Mouse (Mus musculus) lung, embryonic 14.5 days (tissue): ENCODE results near the gene Sag. TPM values are rescaled to one million over a fixed set of nuclear protein-coding genes. Genes with fewer than 3 reads are reported as not detected.

ENCODE experiments used
- ATAC-seq: fragments of 200-750 bp; cut with Nextera tagmentation; 2 replicates; pipeline ENCODE4 v1.8.0; 2017; ENCODE audit warnings: mild to moderate bottlenecking, moderate TSS enrichment, moderate library complexity; ENCODE audit not compliant: insufficient read depth
- DNase-seq: peaks from one replicate; pipeline ENCODE4 v3.0.0-alpha.2; 2015
- H3K27ac ChIP-seq: fragments of 300-500 bp; sonication (generic); 2 replicates; pipeline ENCODE4 v1.5.1; 2014; ENCODE audit warnings: low read depth, mild to moderate bottlenecking, moderate library complexity
- H3K27me3 ChIP-seq: fragments of 300-500 bp; sonication (generic); 2 replicates; pipeline ENCODE4 v1.6.1; 2014; ENCODE audit warnings: low read length, control low read depth; ENCODE audit not compliant: insufficient read depth
- H3K36me3 ChIP-seq: fragments of 300-500 bp; sonication (generic); 2 replicates; pipeline ENCODE4 v1.6.1; 2014; ENCODE audit warnings: control low read depth; ENCODE audit not compliant: insufficient read depth
- H3K4me1 ChIP-seq: fragments of 300-500 bp; sonication (generic); 2 replicates; pipeline ENCODE4 v1.6.1; 2014; ENCODE audit warnings: antibody characterized with exemption, control low read depth; ENCODE audit not compliant: insufficient read depth
- H3K4me2 ChIP-seq: fragments of 300-500 bp; sonication (generic); 2 replicates; pipeline ENCODE4 v1.6.1; 2014; ENCODE audit warnings: mild to moderate bottlenecking
- H3K4me3 ChIP-seq: fragments of 300-500 bp; sonication (generic); 2 replicates; pipeline ENCODE4 v1.5.1; 2014; ENCODE audit warnings: low read depth, low read length
- H3K9ac ChIP-seq: fragments of 300-500 bp; sonication (generic); 2 replicates; pipeline ENCODE4 v1.6.1; 2014
- H3K9me3 ChIP-seq: fragments of 300-500 bp; sonication (generic); 2 replicates; pipeline ENCODE4 v1.6.1; 2016; ENCODE audit warnings: low read depth, low read length, control low read depth
- CTCF ChIP-seq: IDR thresholded peaks from 2 replicates; pipeline ENCODE4 v1.5.1; 2016; ENCODE audit warnings: antibody characterized with exemption, low read depth
- WGBS: fragments of 180-500 bp; shearing (Covaris S2); extraction: QIAGEN DNeasy Blood & Tissue Kit; methylation state at CpG from one replicate; pipeline ENCODE4 v1.1.7; 2014; 5-methylcytosine and 5-hydroxymethylcytosine counted together
- polyA plus RNA-seq: library from polyadenylated mRNA; unstranded; fragments of >200 nt; fragmentation: Nextera tagmentation; extraction: Ambion mirVana; gene quantifications from 2 replicates; pipeline ENCODE4 v1.2.1, GENCODE M21; 2014

Gene Sag
- polyA plus RNA-seq, 1 experiment from 2014 or later: 2.0 TPM

DNA sequence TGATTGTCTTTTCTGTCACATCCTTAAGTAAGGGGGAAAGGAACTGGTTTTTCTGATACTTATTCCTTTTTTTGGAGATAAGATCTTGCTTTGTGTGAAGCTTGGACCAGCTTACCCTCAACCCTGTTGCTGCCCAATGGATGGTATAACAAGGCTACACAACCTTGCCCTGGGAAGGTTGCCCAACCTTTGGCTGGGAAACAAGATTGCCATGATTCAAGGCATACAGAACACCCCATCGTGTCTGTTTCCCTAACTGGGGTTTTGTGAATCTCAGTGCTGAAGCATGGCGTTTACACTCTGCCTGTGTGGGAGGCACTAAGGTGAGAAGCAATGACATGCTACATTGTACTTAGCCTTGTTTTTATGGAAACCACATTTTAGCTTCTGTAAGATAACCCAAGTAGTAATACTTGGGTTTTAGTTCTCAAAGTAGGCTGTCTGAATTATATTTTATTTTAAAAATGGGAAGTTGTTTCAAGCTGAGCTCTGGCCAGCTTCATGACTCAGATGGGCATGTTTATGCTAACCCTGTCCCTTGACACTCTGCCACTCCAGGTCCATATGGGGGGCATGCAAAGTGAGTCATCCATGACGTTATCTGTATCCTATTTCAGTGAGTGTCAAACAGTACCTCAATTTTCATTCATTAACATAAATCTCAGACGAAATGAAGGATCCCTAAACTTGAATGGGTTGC, 10.9 kb upstream of the Sag start:
- H3K36me3 ChIP-seq: peaks cover 58% of the 10 kb centered on the region
- H3K4me2 ChIP-seq: no peak overlapping the region
- no peak overlapping the region for H3K27ac ChIP-seq
- no peak overlapping the region for H3K9ac ChIP-seq
- no peak overlapping the region for H3K4me3 ChIP-seq
- H3K9me3 ChIP-seq: no peaks in the 10 kb centered on the region
- no peaks in the 10 kb centered on the region for H3K4me1 ChIP-seq
- DNase-seq (no peak), ATAC-seq (no peak)
- WGBS: 80% methylated on average over 4 of the region's 4 CpGs
- H3K27me3 ChIP-seq: no peaks in the 10 kb centered on the region
- no peak for TF ChIP-seq CTCF

- no peaks in the 10 kb centered on the region for H3K9me3 ChIP-seq
- no peaks in the 10 kb centered on the region for H3K27me3 ChIP-seq
- 92% methylated on average over 6 of the region's 6 CpGs for WGBS
- no peak overlapping the region for H3K4me3 ChIP-seq
- H3K9ac ChIP-seq: no peak overlapping the region
- H3K4me2 ChIP-seq: no peak overlapping the region
- no peak for DNase-seq
- no peak overlapping the region for H3K27ac ChIP-seq
- no peak for ATAC-seq
- TF ChIP-seq CTCF: no peak
- H3K36me3 ChIP-seq: peaks cover 55% of the 10 kb centered on the region
- H3K4me1 ChIP-seq: no peaks in the 10 kb centered on the region
Observed at GRCm38 (mm10) chr1:87793138-87793449, 10.4 kb upstream of the Sag start.

- no peak overlapping the region for H3K4me3 ChIP-seq
- H3K4me2 ChIP-seq: no peak overlapping the region
- no peaks in the 10 kb centered on the region for H3K9me3 ChIP-seq
- H3K27ac ChIP-seq: no peak overlapping the region
- peaks cover 18% of the 10 kb centered on the region; the same call in 1 of the 2 replicates for H3K36me3 ChIP-seq
- no peaks in the 10 kb centered on the region for H3K27me3 ChIP-seq
- WGBS: 58% methylated on average over 1 of the region's 1 CpGs
- no peak overlapping the region for H3K9ac ChIP-seq
- no peaks in the 10 kb centered on the region for H3K4me1 ChIP-seq
- ATAC-seq: no peak
- TF ChIP-seq CTCF: no peak
- DNase-seq: no peak
Observed at GRCm38 (mm10) chr1:87797702-87798101, 5.8 kb upstream of the Sag start.

GRCm38 (mm10) chr1:87798306-87798705, 5.2 kb upstream of the Sag start:
- H3K4me2 ChIP-seq: no peak overlapping the region
- no peak overlapping the region for H3K27ac ChIP-seq
- WGBS: 88% methylated on average over 2 of the region's 2 CpGs
- no peak overlapping the region for H3K4me3 ChIP-seq
- TF ChIP-seq CTCF: no peak
- no peak for ATAC-seq
- H3K36me3 ChIP-seq: peaks cover 12% of the 10 kb centered on the region; the same call in 1 of the 2 replicates
- H3K9me3 ChIP-seq: no peaks in the 10 kb centered on the region
- no peaks in the 10 kb centered on the region for H3K27me3 ChIP-seq
- no peak overlapping the region for H3K9ac ChIP-seq
- no peaks in the 10 kb centered on the region for H3K4me1 ChIP-seq
- DNase-seq: no peak

GRCm38 (mm10) chr1:87807751-87808150, 4.3 kb downstream of the Sag start:
- no peak for ATAC-seq
- 81% methylated on average over 1 of the region's 1 CpGs for WGBS

DNA sequence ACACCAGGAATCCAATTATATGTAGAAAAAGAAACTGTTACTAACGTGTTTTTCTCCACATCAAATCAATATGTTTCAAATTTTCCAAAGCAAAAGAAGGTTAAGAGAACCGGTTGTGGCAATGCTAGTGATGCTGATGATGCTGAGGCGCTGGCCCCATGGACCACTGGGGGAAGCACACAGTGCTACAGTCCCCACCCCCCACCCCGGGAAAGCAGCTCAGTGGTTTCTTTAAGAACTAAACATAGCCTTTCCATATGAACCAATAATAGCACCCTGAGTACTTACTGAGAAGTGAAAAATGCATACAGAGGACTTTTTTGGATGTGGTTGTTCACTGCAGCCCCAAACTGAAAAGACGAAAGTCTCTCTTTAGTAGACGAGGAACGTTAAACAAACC, 7.9 kb downstream of the Sag start:
- TF ChIP-seq CTCF: no peak
- no peaks in the 10 kb centered on the region for H3K27me3 ChIP-seq
- H3K9me3 ChIP-seq: no peaks in the 10 kb centered on the region
- ATAC-seq: no peak
- H3K4me3 ChIP-seq: no peak overlapping the region
- no peaks in the 10 kb centered on the region for H3K36me3 ChIP-seq
- DNase-seq: no peak
- no peak overlapping the region for H3K27ac ChIP-seq
- no peaks in the 10 kb centered on the region for H3K4me1 ChIP-seq
- H3K9ac ChIP-seq: no peak overlapping the region
- no peak overlapping the region for H3K4me2 ChIP-seq
- WGBS: 88% methylated on average over 7 of the region's 7 CpGs

More at GRCm38 (mm10) chr1:87807751-87808150, 4.3 kb downstream of the Sag start:
- H3K9ac ChIP-seq: no peak overlapping the region
- no peak overlapping the region for H3K4me3 ChIP-seq
- H3K4me2 ChIP-seq: no peak overlapping the region
- H3K4me1 ChIP-seq: no peaks in the 10 kb centered on the region
- no peak overlapping the region for H3K27ac ChIP-seq
- no peaks in the 10 kb centered on the region for H3K27me3 ChIP-seq
- no peak for TF ChIP-seq CTCF
- no peak for DNase-seq
- no peaks in the 10 kb centered on the region for H3K36me3 ChIP-seq
- H3K9me3 ChIP-seq: no peaks in the 10 kb centered on the region

DNA sequence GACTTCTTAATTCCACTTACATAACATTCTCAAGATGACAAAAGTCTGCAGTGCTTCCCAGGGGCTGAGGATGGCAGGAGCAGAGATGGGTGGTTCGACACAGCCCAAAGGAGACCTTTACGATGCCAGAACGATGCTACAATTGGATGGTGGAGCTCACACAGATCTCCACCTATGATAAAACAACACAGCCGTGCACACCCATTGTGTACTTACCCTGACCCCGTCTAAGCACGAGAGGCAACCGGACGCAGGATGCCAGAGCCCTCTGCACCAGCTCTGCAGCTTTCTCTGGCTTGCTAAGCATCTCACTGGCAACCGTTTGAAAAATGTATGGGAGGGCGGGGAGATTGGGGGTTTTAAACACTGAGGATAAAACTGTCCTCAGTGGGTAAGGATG, 8.6 kb downstream of the Sag start:
- DNase-seq (no peak), ATAC-seq (no peak)
- TF ChIP-seq CTCF: no peak
- 58% methylated on average over 10 of the region's 10 CpGs for WGBS
- Histone ChIP-seq H3K9ac (no peak overlapping the region), H3K4me3 (no peak overlapping the region), H3K4me2 (no peak overlapping the region), H3K36me3 (no peaks in the 10 kb centered on the region), H3K27ac (no peak overlapping the region), H3K4me1 (no peaks in the 10 kb centered on the region), H3K27me3 (no peaks in the 10 kb centered on the region), H3K9me3 (no peaks in the 10 kb centered on the region)

- DNase-seq (no peak), ATAC-seq (no peak)
- no peak overlapping the region for H3K4me2 ChIP-seq
- H3K36me3 ChIP-seq: no peaks in the 10 kb centered on the region
- H3K27me3 ChIP-seq: no peaks in the 10 kb centered on the region
- no peaks in the 10 kb centered on the region for H3K9me3 ChIP-seq
- H3K27ac ChIP-seq: no peak overlapping the region
- no peak overlapping the region for H3K9ac ChIP-seq
- H3K4me3 ChIP-seq: no peak overlapping the region
- no peaks in the 10 kb centered on the region for H3K4me1 ChIP-seq
- no peak for TF ChIP-seq CTCF
- WGBS: 73% methylated on average over 6 of the region's 6 CpGs
Observed at GRCm38 (mm10) chr1:87813155-87813554, 9.7 kb downstream of the Sag start.
